Mouse (Mus musculus): ENCODE measurements at regions not wholly inside any gene's neighbourhood (a gene's known extent, or its start where the extent isn't known, plus 50 kb on each side); places are given as distances from the start of the nearest gene placed in this dataset.

- DNase-seq (ENCODE audit: extremely low spot score in 1 of 2, low spot score in 1 of 2) = no peak
These were observed 242.6 kb upstream of the Tmem161b start for GRCm38 (mm10) chr13:83979535-83979934.

GRCm38 (mm10) chr13:83984651-83985331 is 237.3 kb upstream of the Tmem161b start:
- peak; percentile 24 to 61 for DNase-seq (ENCODE audit: extremely low spot score in 1 of 2, low spot score in 1 of 2)

GRCm38 (mm10) chr13:83987746-83988423 is 234.2 kb upstream of the Tmem161b start:
- peak; percentile 46 for DNase-seq (ENCODE audit: extremely low spot score in 1 of 2, low spot score in 1 of 2)

GRCm38 (mm10) chr13:83988517-83988916 is 233.6 kb upstream of the Tmem161b start:
- DNase-seq (ENCODE audit: extremely low spot score in 1 of 2, low spot score in 1 of 2) = peak in 1 of 2 experiments; percentile 13

GRCm38 (mm10) chr13:83997599-83998369 is 224.3 kb upstream of the Tmem161b start:
- no peak for DNase-seq (ENCODE audit: extremely low spot score in 1 of 2, low spot score in 1 of 2)

GRCm38 (mm10) chr13:84021771-84022170 is 200.3 kb upstream of the Tmem161b start:
- no peak for DNase-seq (ENCODE audit: extremely low spot score in 1 of 2, low spot score in 1 of 2)

- DNase-seq (ENCODE audit: extremely low spot score in 1 of 2, low spot score in 1 of 2) = no peak
These were observed 199.1 kb upstream of the Tmem161b start for GRCm38 (mm10) chr13:84023021-84023420.

- no peak for DNase-seq (ENCODE audit: extremely low spot score in 1 of 2, low spot score in 1 of 2)
These were observed 198.5 kb upstream of the Tmem161b start for GRCm38 (mm10) chr13:84023637-84024036.

GRCm38 (mm10) chr13:84025348-84025747 is 196.7 kb upstream of the Tmem161b start:
- DNase-seq (ENCODE audit: extremely low spot score in 1 of 2, low spot score in 1 of 2) = no peak

- no peak for DNase-seq (ENCODE audit: extremely low spot score in 1 of 2, low spot score in 1 of 2)
These were observed 174.4 kb upstream of the Tmem161b start for GRCm38 (mm10) chr13:84047736-84048135.

GRCm38 (mm10) chr13:84052221-84052620 is 169.9 kb upstream of the Tmem161b start:
- no peak for DNase-seq (ENCODE audit: extremely low spot score in 1 of 2, low spot score in 1 of 2)

GRCm38 (mm10) chr13:84054956-84055355 is 167.1 kb upstream of the Tmem161b start:
- DNase-seq (ENCODE audit: extremely low spot score in 1 of 2, low spot score in 1 of 2) = no peak

- no peak for DNase-seq (ENCODE audit: extremely low spot score in 1 of 2, low spot score in 1 of 2)
These were observed 166.5 kb upstream of the Tmem161b start for GRCm38 (mm10) chr13:84055576-84055975.

GRCm38 (mm10) chr13:84056451-84056850 is 165.6 kb upstream of the Tmem161b start:
- no peak for DNase-seq (ENCODE audit: extremely low spot score in 1 of 2, low spot score in 1 of 2)

GRCm38 (mm10) chr13:84056998-84057397 is 165.1 kb upstream of the Tmem161b start:
- DNase-seq (ENCODE audit: extremely low spot score in 1 of 2, low spot score in 1 of 2) = no peak

GRCm38 (mm10) chr13:84057456-84057855 is 164.6 kb upstream of the Tmem161b start:
- no peak for DNase-seq (ENCODE audit: extremely low spot score in 1 of 2, low spot score in 1 of 2)

GRCm38 (mm10) chr13:84058251-84058650 is 163.8 kb upstream of the Tmem161b start:
- no peak for DNase-seq (ENCODE audit: extremely low spot score in 1 of 2, low spot score in 1 of 2)

GRCm38 (mm10) chr13:84059031-84059651 is 163.0 kb upstream of the Tmem161b start:
- DNase-seq (ENCODE audit: extremely low spot score in 1 of 2, low spot score in 1 of 2) = peak; percentile 47 to 61

GRCm38 (mm10) chr13:84059661-84060452 is 162.2 kb upstream of the Tmem161b start:
- DNase-seq (ENCODE audit: extremely low spot score in 1 of 2, low spot score in 1 of 2) = no peak

- no peak for DNase-seq (ENCODE audit: extremely low spot score in 1 of 2, low spot score in 1 of 2)
These were observed 161.7 kb upstream of the Tmem161b start for GRCm38 (mm10) chr13:84060453-84060834.
